Mouse (Mus musculus) testis, postnatal 14 days (tissue): Measurements from ENCODE around the gene Cfap44.

Experiments
- DNase-seq: peaks from one replicate; pipeline ENCODE4 v3.0.0; 2021; ENCODE audit warnings: low spot score

Gene Cfap44

GRCm38 (mm10) chr16:44530829-44531228 lies 136.2 kb downstream of the Cfap44 start:
- DNase-seq, result no peak

- no peak for DNase-seq
Measured at GRCm38 (mm10) chr16:44531239-44531797, 136.7 kb downstream of the Cfap44 start.
